Mouse (Mus musculus) lung, postnatal 10 days (tissue): ENCODE measurements at regions not wholly inside any gene's neighbourhood (a gene's known extent, or its start where the extent isn't known, plus 50 kb on each side); places are given as distances from the start of the nearest gene placed in this dataset.
"Not testable (repeated sequence)": the region's sequence is repeated elsewhere in the genome, so short reads cannot be mapped to it uniquely, and the experiment has no call there.

Experiments
- DNase-seq: peaks from one replicate; pipeline ENCODE4 v3.0.0; 2021

DNA sequence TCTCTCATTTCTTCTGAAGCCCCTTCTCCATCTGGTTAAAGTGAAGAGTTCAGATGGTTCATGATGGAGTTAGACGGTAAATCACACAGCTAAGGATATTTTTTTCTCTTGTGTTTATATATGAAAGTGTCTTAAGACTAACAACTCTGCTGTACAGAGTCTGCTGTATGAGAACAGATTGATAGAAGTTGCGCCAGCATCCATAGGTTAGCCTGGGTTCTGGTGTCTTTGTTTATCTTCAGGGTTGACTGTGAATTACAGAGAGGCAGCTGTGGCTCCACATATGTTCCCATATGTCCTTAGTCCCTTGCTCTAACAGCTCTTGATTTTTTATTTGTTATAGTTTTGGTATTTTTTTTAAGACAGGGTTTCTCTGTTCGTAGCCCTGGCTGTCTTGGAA, 334.9 kb upstream of the Api5 start:
- no peak for DNase-seq

DNA sequence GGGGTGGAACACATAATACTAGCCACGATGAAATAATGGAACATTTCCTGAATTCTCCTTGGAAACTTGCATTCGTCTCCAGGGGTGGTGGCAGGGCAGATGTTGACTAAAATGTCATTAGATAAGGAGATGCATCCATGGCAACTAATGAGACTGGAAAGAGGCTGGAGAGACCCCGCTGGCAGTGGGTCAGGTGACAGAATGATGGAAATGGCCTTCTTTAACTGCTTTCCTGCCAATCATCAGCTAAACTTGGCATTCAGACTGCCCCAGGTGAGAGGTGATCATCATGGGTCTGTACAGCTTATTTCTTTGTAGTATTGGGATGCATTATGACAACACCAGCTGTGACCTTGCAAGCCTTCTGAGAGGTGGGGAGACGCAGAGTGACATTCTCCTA, 334.3 kb upstream of the Api5 start:
- DNase-seq, result no peak

DNA sequence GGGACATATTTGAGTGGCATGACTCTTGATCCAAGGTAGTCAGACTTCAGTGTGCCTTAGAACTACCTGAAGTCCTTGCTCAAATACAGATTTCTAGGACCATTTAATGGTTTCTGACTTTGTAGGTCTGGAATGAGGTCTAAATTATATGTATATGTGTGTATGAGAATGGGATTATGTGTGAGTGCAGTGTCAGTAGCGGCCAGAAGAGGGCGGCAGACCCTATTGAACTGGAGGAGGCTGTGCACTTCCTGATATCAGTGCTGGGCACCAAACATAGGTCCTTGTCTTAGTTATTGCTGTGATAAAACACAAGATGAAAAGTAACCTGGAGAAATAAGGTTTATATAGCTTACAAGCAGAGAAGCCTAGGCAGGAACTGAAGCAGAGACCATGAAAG, 328.6 kb upstream of the Api5 start:
- DNase-seq, result no peak

- no peak for DNase-seq
Measured at GRCm38 (mm10) chr2:94764852-94765435, 327.0 kb upstream of the Api5 start.

GRCm38 (mm10) chr2:94764451-94764850, 326.5 kb upstream of the Api5 start:
- no peak for DNase-seq

DNA sequence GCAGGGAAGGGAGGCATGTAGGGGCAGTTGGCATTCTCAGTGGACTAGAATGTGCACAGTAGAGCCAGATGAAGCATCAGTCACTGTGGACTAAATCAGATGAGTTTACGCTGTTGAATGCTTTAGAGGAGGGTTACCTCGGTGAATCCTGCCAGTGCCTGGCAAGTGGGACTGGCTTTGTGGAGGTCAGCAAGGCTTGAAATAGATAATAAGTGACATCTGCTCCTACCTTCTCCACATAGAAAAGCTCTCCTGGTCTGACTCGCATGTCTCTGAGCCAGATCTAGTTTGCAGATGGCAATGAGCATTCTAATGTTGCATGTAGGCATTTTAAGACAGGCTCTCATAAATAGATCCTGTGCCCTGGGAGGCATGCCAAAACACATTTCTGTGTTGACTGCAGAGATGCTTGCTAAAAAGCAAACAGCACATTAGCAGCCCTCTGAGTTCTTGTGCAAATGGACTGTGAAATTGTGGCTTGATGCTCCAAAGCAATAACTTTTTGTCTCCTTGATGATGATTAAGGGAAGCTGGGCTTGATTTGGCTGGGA, 310.3 kb upstream of the Api5 start:
- DNase-seq, result peak; percentile 4

- no peak for DNase-seq
Measured at GRCm38 (mm10) chr2:94729791-94730190, 291.9 kb upstream of the Api5 start.

DNA sequence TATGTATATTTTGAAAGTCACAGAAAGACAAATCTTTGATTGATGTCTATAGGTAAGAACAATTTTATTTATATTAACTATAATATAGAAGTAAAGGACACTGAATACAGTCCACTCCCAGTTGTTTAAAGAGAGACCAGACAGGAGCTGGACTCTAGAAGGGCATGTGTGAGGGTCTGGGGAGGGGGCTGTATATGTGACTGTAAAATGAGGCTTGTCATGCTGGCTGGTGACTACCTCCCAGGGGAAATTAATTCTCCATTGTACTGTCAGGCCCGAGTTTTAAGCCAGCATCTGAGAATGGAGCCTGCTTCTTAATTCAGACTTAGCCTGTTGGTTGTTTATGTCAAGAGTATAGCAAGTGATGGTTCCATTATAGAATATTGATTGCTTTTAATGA, 261.4 kb upstream of the Api5 start:
- no peak for DNase-seq

DNA sequence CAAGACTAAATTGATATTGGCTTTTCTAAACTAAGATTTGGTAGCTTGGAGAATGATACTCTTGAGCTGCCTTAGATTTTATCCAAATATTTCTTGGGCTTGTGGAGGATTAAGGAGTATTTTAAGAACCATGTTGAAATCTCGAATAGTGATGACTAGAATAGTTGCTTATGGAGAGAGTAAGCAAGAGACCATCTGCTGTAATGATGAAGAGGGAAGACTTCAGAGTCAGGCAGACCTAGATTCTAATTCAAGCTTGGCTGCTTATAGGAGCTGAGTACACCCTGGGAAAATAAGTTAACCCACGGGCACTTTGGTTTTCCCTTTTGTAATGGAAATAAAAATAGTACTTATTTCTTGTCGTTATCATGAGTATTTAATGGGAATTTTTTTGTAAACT, 257.3 kb upstream of the Api5 start:
- DNase-seq, result no peak

DNA sequence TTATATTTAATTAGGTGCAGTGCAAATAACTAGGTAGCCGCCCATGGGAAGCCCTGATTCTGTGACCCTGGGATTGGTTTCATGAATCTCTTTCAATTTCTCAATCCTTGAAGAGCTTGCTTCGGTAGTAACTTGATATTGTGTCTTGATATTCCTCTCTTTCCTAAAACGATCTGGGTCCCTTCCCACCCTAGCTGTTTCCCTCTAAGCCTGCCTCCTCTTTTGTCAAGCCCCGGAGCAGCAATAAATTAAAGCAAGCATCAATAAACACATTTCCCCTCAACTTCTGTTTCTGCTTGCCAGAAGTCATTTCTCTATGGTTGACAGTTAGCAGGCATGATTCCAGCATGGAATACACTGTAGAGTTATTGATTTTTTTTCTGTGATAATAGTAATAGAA, 252.6 kb upstream of the Api5 start:
- DNase-seq, result no peak

DNA sequence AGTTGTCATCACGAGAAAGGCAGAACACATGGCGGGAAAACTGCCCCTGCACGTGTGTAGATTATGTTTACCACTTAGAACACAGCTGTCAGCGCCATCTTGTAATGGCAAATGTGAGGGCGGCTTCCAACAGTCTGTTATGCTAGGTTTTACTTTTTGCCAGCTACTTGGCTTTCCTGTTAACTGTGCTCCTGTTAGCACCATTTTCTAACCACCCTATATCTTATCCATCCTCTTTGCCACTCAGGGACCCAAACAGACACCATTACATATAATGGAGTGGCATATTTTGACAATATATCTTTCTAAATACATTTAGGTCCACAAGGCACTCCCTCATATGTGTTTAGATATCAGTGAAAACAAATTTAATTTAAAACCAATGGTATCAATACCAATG, 247.7 kb upstream of the Api5 start:
- not testable (repeated sequence) for DNase-seq

GRCm38 (mm10) chr2:94680096-94680765, 242.3 kb upstream of the Api5 start:
- no peak for DNase-seq

GRCm38 (mm10) chr2:94665850-94666249, 227.9 kb upstream of the Api5 start:
- no peak for DNase-seq

GRCm38 (mm10) chr2:94658426-94658825, 220.5 kb upstream of the Api5 start:
- no peak for DNase-seq
